Mouse (Mus musculus): ENCODE results near the gene Ilvbl. TPM values are rescaled to one million over a fixed set of nuclear protein-coding genes. Genes with fewer than 3 reads are reported as not detected.

Ilvbl gene
- 48.0 and 59.2 TPM in 2 replicates for polyA plus RNA-seq (2012; rRNA removed; ENCODE audit: low replicate concordance)

DNA sequence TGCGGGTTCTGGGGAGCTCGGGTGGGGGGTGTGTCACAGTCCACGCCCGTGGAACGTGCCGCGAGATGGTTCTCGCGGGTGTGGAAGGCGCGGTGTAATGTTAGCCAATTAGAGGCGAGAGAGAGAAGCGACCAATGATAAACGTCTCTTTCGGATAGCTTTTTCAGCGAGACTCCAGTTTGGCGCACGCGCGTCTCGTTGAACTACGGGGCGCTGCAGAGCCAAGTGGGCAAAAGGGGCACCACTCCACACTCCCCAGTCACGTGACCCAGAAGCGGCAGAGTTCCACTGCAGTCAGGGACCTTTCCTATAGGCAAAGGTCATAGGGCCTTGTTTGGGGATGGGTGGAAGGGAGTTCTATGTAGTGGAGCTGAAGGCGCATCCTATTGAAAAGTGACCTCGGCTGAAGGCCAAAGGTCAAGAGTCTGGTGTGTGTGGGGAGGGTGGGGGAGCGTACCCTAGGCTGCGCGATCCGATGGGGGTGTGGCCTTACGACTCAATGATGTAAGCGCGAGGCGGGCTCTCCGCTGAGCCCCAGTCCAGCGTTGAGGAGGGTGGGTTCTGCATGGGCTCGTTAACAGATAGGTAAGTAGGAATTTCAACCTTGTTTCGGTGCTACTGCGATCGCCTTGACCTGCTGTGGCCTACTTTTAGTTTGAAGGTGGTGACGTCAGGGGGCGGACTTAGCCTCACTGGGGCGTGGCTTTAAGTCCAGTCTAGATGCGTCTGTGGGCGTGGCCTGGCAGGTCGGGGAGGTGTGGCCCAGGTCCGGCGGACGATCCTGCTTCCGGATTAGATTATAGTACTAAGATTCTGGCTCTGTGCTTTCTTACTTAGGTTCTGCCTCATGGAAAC, at the start of gene Ilvbl:
Gene Ilvbl (plus strand): TSS at position 97 of the 855 bp plus-strand sequence.

DNA sequence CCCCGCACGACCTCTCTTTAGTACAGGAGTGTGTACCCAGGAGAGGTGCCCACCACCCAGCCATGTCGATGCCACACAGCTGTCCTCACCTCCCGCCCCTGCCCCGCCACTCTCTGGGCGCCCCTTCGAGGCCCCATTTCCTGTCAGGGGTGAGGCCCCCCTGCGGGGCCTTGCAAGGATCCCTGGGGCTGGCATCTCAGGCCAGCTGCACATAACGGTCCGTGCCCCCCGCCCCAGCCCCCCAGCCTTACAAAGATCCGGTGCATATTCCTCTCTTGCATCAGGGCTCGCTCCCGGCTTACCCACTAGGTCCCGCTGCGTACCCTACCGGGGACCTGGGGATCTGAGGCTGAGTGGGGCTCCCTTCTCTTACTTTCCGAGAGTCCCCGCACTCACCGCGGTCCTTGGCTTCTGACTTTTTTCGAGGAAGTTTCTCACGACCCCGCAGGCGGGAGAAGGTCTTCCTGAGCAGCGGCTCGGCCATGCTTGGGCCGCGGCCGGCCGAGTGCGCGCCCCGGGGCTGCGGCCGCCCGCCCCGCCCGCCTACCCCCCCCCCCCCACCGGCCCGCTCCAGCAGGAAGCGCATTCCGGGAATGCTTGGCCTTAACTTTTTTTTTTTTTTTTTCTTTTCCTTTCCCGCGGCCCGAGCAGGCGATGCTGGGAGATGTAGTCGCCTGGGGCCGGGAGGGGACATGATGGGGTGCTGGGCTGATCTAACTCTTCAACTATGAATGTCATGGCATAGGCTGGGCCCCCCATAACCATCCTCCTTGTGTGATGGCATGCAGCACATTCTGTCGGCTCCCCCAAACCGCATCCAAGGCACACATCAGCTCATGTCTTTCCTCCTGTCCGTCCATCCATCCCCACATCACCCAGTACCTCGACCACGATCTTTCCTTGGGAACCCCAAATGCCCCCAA, 17.5 kb downstream of the Ilvbl start, which contains the start of gene Syde1:
Gene Syde1 (minus strand): TSS at position 559 of the 923 bp plus-strand sequence.

DNA sequence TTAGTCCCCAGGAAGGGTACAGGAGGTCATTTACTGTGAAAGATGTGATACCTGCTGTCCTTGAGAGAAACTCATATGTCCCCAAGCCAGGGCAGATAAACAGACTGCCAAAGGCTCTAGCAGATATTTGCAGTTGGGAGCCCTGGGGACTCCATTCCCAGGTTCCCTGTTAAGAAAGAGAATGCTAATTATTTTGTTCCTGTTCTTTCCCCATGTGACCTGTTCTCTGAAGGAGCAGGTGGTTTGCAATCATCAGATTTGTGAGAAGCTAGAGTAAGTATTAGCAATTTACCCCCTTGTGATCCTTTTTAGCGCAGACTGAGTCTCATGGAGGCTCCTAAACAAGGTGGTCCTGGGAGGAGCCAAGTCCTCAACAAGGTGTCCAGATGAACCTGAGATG, 43.8 kb downstream of the Ilvbl start, which contains the start of gene Olfr1357:
Gene Olfr1357 (minus strand): TSS at position 101 of the 400 bp plus-strand sequence.

Other genes starting within 250 kb of the Ilvbl start
- 431 and 505 TPM in 2 replicates for gene Agpat3, start 221.9 kb upstream of the Ilvbl start, polyA plus RNA-seq (2012; rRNA removed; ENCODE audit: low replicate concordance)
- gene Rrp1, start 161.3 kb upstream of the Ilvbl start, polyA plus RNA-seq (2012; rRNA removed; ENCODE audit: low replicate concordance), result 51.0 and 63.2 TPM in 2 replicates
- gene Cstb, start 148.7 kb upstream of the Ilvbl start, polyA plus RNA-seq (2012; rRNA removed; ENCODE audit: low replicate concordance), result 46.1 and 53.4 TPM in 2 replicates
- gene Pdxk, start 109.4 kb upstream of the Ilvbl start, polyA plus RNA-seq (2012; rRNA removed; ENCODE audit: low replicate concordance), result 36.1 and 37.3 TPM in 2 replicates
- not detected in 2 replicates for gene Olfr1358, start 56.9 kb upstream of the Ilvbl start, polyA plus RNA-seq (2012; rRNA removed; ENCODE audit: low replicate concordance)
- 32.6 and 39.2 TPM in 2 replicates for gene Syde1, start 17.6 kb downstream of the Ilvbl start, polyA plus RNA-seq (2012; rRNA removed; ENCODE audit: low replicate concordance)
- not detected in 2 replicates for gene Olfr1357, start 43.7 kb downstream of the Ilvbl start, polyA plus RNA-seq (2012; rRNA removed; ENCODE audit: low replicate concordance)
- gene Casp14, start 143.9 kb downstream of the Ilvbl start, polyA plus RNA-seq (2012; rRNA removed; ENCODE audit: low replicate concordance), result 0.52 TPM in 1 of 2 replicates, not detected in the other
- gene Ccdc105, start 178.7 kb downstream of the Ilvbl start, polyA plus RNA-seq (2012; rRNA removed; ENCODE audit: low replicate concordance), result not detected in 2 replicates
- gene Slc1a6, start 206.2 kb downstream of the Ilvbl start, polyA plus RNA-seq (2012; rRNA removed; ENCODE audit: low replicate concordance), result 0.06 and 0.24 TPM in 2 replicates

Data from mammary gland, adult 2 months (tissue).